In the genomic region with DNA sequence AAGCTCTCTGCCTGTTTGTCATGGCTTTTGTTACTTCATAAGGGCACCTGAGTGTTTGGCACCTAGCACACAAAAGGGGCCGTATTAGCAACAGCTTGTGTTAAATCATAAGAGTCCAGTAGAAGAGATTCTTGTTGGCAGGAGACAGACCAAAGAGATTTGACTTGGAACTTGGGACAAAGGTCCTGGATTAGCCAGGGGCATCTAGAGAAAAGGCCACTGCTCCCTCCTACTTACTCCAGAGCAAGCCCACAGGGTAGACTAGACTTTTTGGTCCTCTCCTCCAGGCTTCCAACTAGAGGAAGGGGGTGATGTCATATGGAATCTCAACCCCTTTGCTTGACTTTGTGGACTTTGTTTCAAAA, we compare ENCODE assay signal across 17 mouse cellular contexts. TPM values are rescaled to one million over a fixed set of nuclear protein-coding genes. Genes with fewer than 3 reads are reported as not detected.
DNase-seq lines count a peak whose midpoint lies in the region; ATAC-seq and TF ChIP-seq lines count a peak whose summit lies in the region.
"Had no signal": no experiment of that assay in that cellular context is flagged by ENCODE, and none has a peak within 500 bp of the region (broad histone marks: within the 10 kb centered on the region; RNA-seq: fewer than 3 reads in every experiment).

No protein-coding gene starts in this region.

- DNase-seq in kidney, adult 8-10 months, result peak; percentile 55 to 57
- DNase-seq in kidney, postnatal 10 days, result no peak
- DNase-seq in midbrain, embryonic 10.5 days (ENCODE audit: low spot score), result no peak
- no peak for DNase-seq in midbrain, embryonic 11.5 days (ENCODE audit: low spot score, missing footprints)
- DNase-seq in frontal cortex, adult 2 months (ENCODE audit: extremely low spot score in 1 of 2, low spot score in 1 of 2), result no peak
- DNase-seq: cerebellum, adult 11 months; cerebellum, postnatal 36 days; heart, postnatal 4 days; layer of hippocampus, postnatal 36 days; thymus, postnatal 4 days had no signal

- no peak overlapping the region for H3K4me2 ChIP-seq in midbrain, embryonic 11.5 days
- peak overlapping the region; percentile 96 for H3K4me2 ChIP-seq in intestine, postnatal 0 days (replicated peaks; ENCODE audit: low read depth)
- peak overlapping the region; percentile 76 for H3K4me2 ChIP-seq in stomach, embryonic 15.5 days
- H3K4me2 ChIP-seq: embryonic facial prominence, embryonic 12.5 days had no signal

- peaks cover 33% of the 10 kb centered on the region for H3K27me3 ChIP-seq in midbrain, embryonic 10.5 days (ENCODE audit: low read depth, poor library complexity, severe bottlenecking)
- peaks cover 22% of the 10 kb centered on the region for H3K27me3 ChIP-seq in midbrain, embryonic 11.5 days (ENCODE audit: control insufficient read depth, insufficient read depth, low read length)
- no peaks in the 10 kb centered on the region for H3K27me3 ChIP-seq in intestine, postnatal 0 days (replicated peaks; ENCODE audit: control insufficient read depth, insufficient read depth, low read length)
- peaks cover 13% of the 10 kb centered on the region for H3K27me3 ChIP-seq in stomach, embryonic 15.5 days (replicated peaks)

- ATAC-seq in midbrain, embryonic 11.5 days (ENCODE audit: low FRiP score), result no peak
- no peak for ATAC-seq in intestine, postnatal 0 days
- no peak for ATAC-seq in stomach, embryonic 15.5 days (ENCODE audit: insufficient read depth, low FRiP score, low read depth)
- ATAC-seq in granulocyte monocyte progenitor cell, adult 5-6 weeks (replicated peaks; ENCODE audit: poor library complexity, severe bottlenecking), result no peak
- ATAC-seq: activated CD4-positive, CD25-positive, alpha-beta regulatory T cell, adult 4 months; forebrain, embryonic 14.5 days had no signal

- 93% methylated on average over 1 of the region's 1 CpGs for WGBS in midbrain, embryonic 10.5 days
- WGBS in midbrain, embryonic 11.5 days, result 72% methylated on average over 1 of the region's 1 CpGs
- WGBS in intestine, postnatal 0 days, result 54% methylated on average over 1 of the region's 1 CpGs
- WGBS in stomach, embryonic 15.5 days, result 76% methylated on average over 1 of the region's 1 CpGs

- peaks cover 34% of the 10 kb centered on the region for H3K36me3 ChIP-seq in midbrain, embryonic 10.5 days
- no peaks in the 10 kb centered on the region for H3K36me3 ChIP-seq in midbrain, embryonic 11.5 days (ENCODE audit: control insufficient read depth, insufficient read depth, low read length)
- no peaks in the 10 kb centered on the region; the same call in 1 of the 2 replicates for H3K36me3 ChIP-seq in intestine, postnatal 0 days (ENCODE audit: control insufficient read depth, insufficient read depth)
- H3K36me3 ChIP-seq in stomach, embryonic 15.5 days, result 0 out of 2 replicates have a peak, but pooled peaks cover 3% of the 10 kb centered on the region

- no peaks in the 10 kb centered on the region for H3K9me3 ChIP-seq in midbrain, embryonic 10.5 days (replicated peaks)
- H3K9me3 ChIP-seq in midbrain, embryonic 11.5 days (ENCODE audit: control insufficient read depth, low read length), result no peaks in the 10 kb centered on the region
- no peaks in the 10 kb centered on the region for H3K9me3 ChIP-seq in intestine, postnatal 0 days (ENCODE audit: control insufficient read depth)
- no peaks in the 10 kb centered on the region for H3K9me3 ChIP-seq in stomach, embryonic 15.5 days
- H3K9me3 ChIP-seq: embryonic facial prominence, embryonic 12.5 days; limb, embryonic 12.5 days had no signal

- H3K4me3 ChIP-seq in midbrain, embryonic 10.5 days, result 0 out of 2 replicates have a peak overlapping the region, but pooled peaks have one; percentile 91
- no peak overlapping the region for H3K4me3 ChIP-seq in midbrain, embryonic 11.5 days (ENCODE audit: low read depth, low read length)
- H3K4me3 ChIP-seq in intestine, postnatal 0 days (ENCODE audit: low read depth, low read length), result no peak overlapping the region
- H3K4me3 ChIP-seq in stomach, embryonic 15.5 days (replicated peaks), result no peak overlapping the region; the same call in 1 of the 2 replicates
- H3K4me3 ChIP-seq: embryonic facial prominence, embryonic 12.5 days; limb, embryonic 12.5 days had no signal

- H3K27ac ChIP-seq in midbrain, embryonic 10.5 days (replicated peaks), result no peak overlapping the region
- H3K27ac ChIP-seq in midbrain, embryonic 11.5 days (ENCODE audit: low read depth, low read length), result no peak overlapping the region
- H3K27ac ChIP-seq in intestine, postnatal 0 days (ENCODE audit: low read depth, low read length), result peak overlapping the region; percentile 83
- peak overlapping the region; percentile 81 for H3K27ac ChIP-seq in stomach, embryonic 15.5 days
- H3K27ac ChIP-seq: limb, embryonic 12.5 days had no signal

- no peak overlapping the region for H3K9ac ChIP-seq in midbrain, embryonic 11.5 days (ENCODE audit: low read length)
- peak overlapping the region; percentile 22 for H3K9ac ChIP-seq in intestine, postnatal 0 days (ENCODE audit: low read depth, low read length)
- H3K9ac ChIP-seq in stomach, embryonic 15.5 days, result no peak overlapping the region
- H3K9ac ChIP-seq: embryonic facial prominence, embryonic 12.5 days; limb, embryonic 12.5 days had no signal

- peaks cover 71% of the 10 kb centered on the region for H3K4me1 ChIP-seq in midbrain, embryonic 10.5 days
- H3K4me1 ChIP-seq in midbrain, embryonic 11.5 days (ENCODE audit: control insufficient read depth, insufficient read depth, low read length), result peaks cover 44% of the 10 kb centered on the region
- peaks cover 20% of the 10 kb centered on the region for H3K4me1 ChIP-seq in intestine, postnatal 0 days (replicated peaks; ENCODE audit: control insufficient read depth, insufficient read depth, low read length)
- peaks cover 49% of the 10 kb centered on the region for H3K4me1 ChIP-seq in stomach, embryonic 15.5 days

- TF ChIP-seq CTCF in intestine, postnatal 0 days (IDR thresholded peaks at IDR 0.05; ENCODE audit: low read depth), result no peak

RNA-seq across cellular contexts. Expression of a gene that starts 3.9 kb away (rescaled TPM):
- 9.0 and 10.6 TPM in 2 replicates for polyA plus RNA-seq in midbrain, embryonic 10.5 days (2016; fragmentation: Nextera tagmentation; extraction: Ambion mirVana)
- 8.7 and 9.5 TPM in 2 replicates for polyA plus RNA-seq in midbrain, embryonic 11.5 days (2014; fragmentation: Nextera tagmentation; extraction: Ambion mirVana)
- 15.9 and 17.4 TPM in 2 replicates for polyA plus RNA-seq in intestine, postnatal 0 days (2015; fragmentation: Nextera tagmentation; extraction: Ambion mirVana)
- 15.4 and 16.4 TPM in 2 replicates for polyA plus RNA-seq in stomach, embryonic 15.5 days (2015; fragmentation: Nextera tagmentation; extraction: Ambion mirVana)
- 14.3 and 24.3 TPM in 2 replicates for total RNA-seq in granulocyte monocyte progenitor cell, adult 5-6 weeks (2014; fragmentation: Nextera tagmentation)
- total RNA-seq in granulocyte monocyte progenitor cell, adult 5-6 weeks (2017), result 16.1 and 18.6 TPM in 2 replicates
- polyA plus RNA-seq in frontal cortex, adult 2 months (2012; rRNA removed), result 73.7 and 79.6 TPM in 2 replicates

RNA-seq across cellular contexts. Expression of a gene that starts 10.8 kb away (rescaled TPM):
- 117 and 140 TPM in 2 replicates for polyA plus RNA-seq in midbrain, embryonic 10.5 days (2016; fragmentation: Nextera tagmentation; extraction: Ambion mirVana)
- polyA plus RNA-seq in midbrain, embryonic 11.5 days (2014; fragmentation: Nextera tagmentation; extraction: Ambion mirVana), result 122 and 130 TPM in 2 replicates
- polyA plus RNA-seq in intestine, postnatal 0 days (2015; fragmentation: Nextera tagmentation; extraction: Ambion mirVana), result 10.9 and 12.4 TPM in 2 replicates
- polyA plus RNA-seq in stomach, embryonic 15.5 days (2015; fragmentation: Nextera tagmentation; extraction: Ambion mirVana), result 57.6 and 62.6 TPM in 2 replicates
- total RNA-seq in granulocyte monocyte progenitor cell, adult 5-6 weeks (2014; fragmentation: Nextera tagmentation), result 4.9 and 5.8 TPM in 2 replicates
- 6.7 and 6.8 TPM in 2 replicates for total RNA-seq in granulocyte monocyte progenitor cell, adult 5-6 weeks (2017)
- polyA plus RNA-seq in frontal cortex, adult 2 months (2012; rRNA removed), result 22.8 and 27.6 TPM in 2 replicates

RNA-seq across cellular contexts. Expression of a gene that starts 11.2 kb away (rescaled TPM):
- polyA plus RNA-seq in midbrain, embryonic 10.5 days (2016; fragmentation: Nextera tagmentation; extraction: Ambion mirVana), result 3.7 and 6.3 TPM in 2 replicates
- polyA plus RNA-seq in midbrain, embryonic 11.5 days (2014; fragmentation: Nextera tagmentation; extraction: Ambion mirVana), result 6.3 and 7.1 TPM in 2 replicates
- polyA plus RNA-seq in intestine, postnatal 0 days (2015; fragmentation: Nextera tagmentation; extraction: Ambion mirVana), result 2.0 and 2.1 TPM in 2 replicates
- 5.7 TPM in 2 replicates for polyA plus RNA-seq in stomach, embryonic 15.5 days (2015; fragmentation: Nextera tagmentation; extraction: Ambion mirVana)
- 2.0 and 2.7 TPM in 2 replicates for total RNA-seq in granulocyte monocyte progenitor cell, adult 5-6 weeks (2014; fragmentation: Nextera tagmentation)
- total RNA-seq in granulocyte monocyte progenitor cell, adult 5-6 weeks (2017), result 1.2 and 1.9 TPM in 2 replicates
- polyA plus RNA-seq in frontal cortex, adult 2 months (2012; rRNA removed), result 9.5 and 10.0 TPM in 2 replicates

RNA-seq across cellular contexts. Expression of a gene that starts 16.0 kb away (rescaled TPM):
- 136 and 145 TPM in 2 replicates for polyA plus RNA-seq in midbrain, embryonic 10.5 days (2016; fragmentation: Nextera tagmentation; extraction: Ambion mirVana)
- 112 and 122 TPM in 2 replicates for polyA plus RNA-seq in midbrain, embryonic 11.5 days (2014; fragmentation: Nextera tagmentation; extraction: Ambion mirVana)
- 145 and 164 TPM in 2 replicates for polyA plus RNA-seq in intestine, postnatal 0 days (2015; fragmentation: Nextera tagmentation; extraction: Ambion mirVana)
- 74.2 and 75.0 TPM in 2 replicates for polyA plus RNA-seq in stomach, embryonic 15.5 days (2015; fragmentation: Nextera tagmentation; extraction: Ambion mirVana)
- total RNA-seq in granulocyte monocyte progenitor cell, adult 5-6 weeks (2014; fragmentation: Nextera tagmentation), result 66.9 and 115 TPM in 2 replicates
- 30.3 and 40.6 TPM in 2 replicates for total RNA-seq in granulocyte monocyte progenitor cell, adult 5-6 weeks (2017)
- 104 and 114 TPM in 2 replicates for polyA plus RNA-seq in frontal cortex, adult 2 months (2012; rRNA removed)

RNA-seq across cellular contexts. Expression of a gene that starts 31.0 kb away (rescaled TPM):
- 25.9 and 28.9 TPM in 2 replicates for polyA plus RNA-seq in midbrain, embryonic 10.5 days (2016; fragmentation: Nextera tagmentation; extraction: Ambion mirVana)
- 26.6 and 29.4 TPM in 2 replicates for polyA plus RNA-seq in midbrain, embryonic 11.5 days (2014; fragmentation: Nextera tagmentation; extraction: Ambion mirVana)
- 37.3 and 37.5 TPM in 2 replicates for polyA plus RNA-seq in intestine, postnatal 0 days (2015; fragmentation: Nextera tagmentation; extraction: Ambion mirVana)
- 23.2 and 23.7 TPM in 2 replicates for polyA plus RNA-seq in stomach, embryonic 15.5 days (2015; fragmentation: Nextera tagmentation; extraction: Ambion mirVana)
- total RNA-seq in granulocyte monocyte progenitor cell, adult 5-6 weeks (2014; fragmentation: Nextera tagmentation), result 5.7 and 5.9 TPM in 2 replicates
- total RNA-seq in granulocyte monocyte progenitor cell, adult 5-6 weeks (2017), result 1.0 and 1.5 TPM in 2 replicates
- 47.2 and 68.7 TPM in 2 replicates for polyA plus RNA-seq in frontal cortex, adult 2 months (2012; rRNA removed)

Comparison
In these comparisons a context has a peak if more than half of its experiments do, and no peak if none do; other contexts are left out.
1. DNase-seq: peak in kidney, adult 8-10 months (2 of 2); none in kidney, postnatal 10 days (single experiment), midbrain, embryonic 10.5 days (single experiment), midbrain, embryonic 11.5 days (single experiment) and frontal cortex, adult 2 months (0 of 2).
2. H3K27ac ChIP-seq: peak in intestine, postnatal 0 days (single experiment) and stomach, embryonic 15.5 days (single experiment); none in midbrain, embryonic 10.5 days (single experiment) and midbrain, embryonic 11.5 days (single experiment).